Mouse (Mus musculus): Measurements from ENCODE around the gene Gen1. TPM values are rescaled to one million over a fixed set of nuclear protein-coding genes. Genes with fewer than 3 reads are reported as not detected.

Gene Gen1
- 0.60 TPM in 1 of 2 replicates, not detected in the other for polyA plus RNA-seq (2021; fragmentation: Nextera tagmentation)
- long read RNA-seq, experiment 1: 0 reads
- long read RNA-seq, experiment 2: 0 reads

DNA sequence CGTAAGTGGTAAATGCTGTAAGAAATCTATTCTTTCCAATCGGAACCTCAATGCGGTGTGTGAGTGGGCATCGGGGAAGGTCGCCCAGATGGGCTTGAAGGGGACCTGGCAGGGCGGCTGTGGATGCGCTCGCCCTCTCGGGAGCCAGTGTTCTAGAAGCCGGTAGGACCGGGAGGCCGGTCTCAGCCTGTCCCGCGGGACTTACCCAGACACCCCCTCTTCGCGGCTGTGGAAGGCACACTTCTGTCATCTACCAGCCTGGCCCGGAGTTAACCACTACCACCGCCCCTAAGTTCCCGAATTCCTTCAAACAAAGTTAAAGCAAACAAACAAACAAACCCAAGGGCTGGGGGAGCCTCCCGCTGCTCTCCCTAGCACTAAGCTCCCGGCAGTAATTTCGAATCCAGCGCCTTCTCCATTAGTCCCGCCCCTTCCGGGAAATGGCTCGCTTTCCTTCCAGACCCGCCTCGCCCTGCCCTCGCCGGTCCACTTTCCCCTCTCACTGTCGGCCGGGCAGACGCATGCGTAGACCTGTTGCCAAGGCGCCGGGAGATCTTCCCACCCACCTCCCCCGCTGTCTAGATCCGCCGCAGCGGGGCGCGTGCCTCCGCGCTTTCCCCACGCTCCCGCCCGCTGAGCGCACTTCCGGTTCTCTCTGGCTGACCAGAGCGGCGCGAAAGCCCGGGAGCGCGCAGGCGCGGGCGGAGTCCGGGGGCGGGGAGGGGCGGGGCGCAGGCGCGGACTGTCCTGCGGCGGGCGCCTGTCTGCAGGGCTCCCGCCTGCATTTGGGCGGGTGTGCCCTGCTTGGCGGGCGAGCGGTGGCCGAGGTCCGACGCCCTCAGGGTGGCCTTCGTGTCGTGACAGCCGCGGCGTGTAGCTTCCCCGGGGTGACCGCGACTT is at the start of gene Gen1, which contains the start of gene Smc6:
Gene Gen1 (minus strand): TSS at position 420 of the 900 bp plus-strand sequence.
Gene Smc6 (plus strand): TSS at position 505 of the 900 bp plus-strand sequence.

DNA sequence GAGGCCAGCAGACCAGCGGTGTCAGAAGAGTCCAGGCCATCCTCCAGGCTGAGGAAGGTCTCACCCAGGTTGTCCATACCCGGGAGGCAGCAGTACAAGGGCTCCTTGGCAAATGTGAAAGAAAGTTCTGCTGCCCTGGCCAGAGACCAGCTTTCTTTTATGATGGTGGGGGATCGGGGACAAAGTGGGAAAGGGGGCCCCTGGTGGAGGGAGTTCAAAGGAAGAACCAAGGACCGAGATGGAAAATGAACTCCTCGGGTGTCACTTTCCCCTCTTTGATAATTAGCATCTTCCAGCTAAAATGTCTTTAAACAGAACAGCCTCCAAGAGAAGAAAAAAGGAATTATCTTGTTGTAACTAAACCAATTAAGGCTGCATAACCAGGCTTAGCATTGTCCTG is 56.7 kb downstream of the Gen1 start, which contains the start of gene Msgn1:
Gene Msgn1 (minus strand): TSS at position 101 of the 400 bp plus-strand sequence.

Other genes starting within 250 kb of the Gen1 start
- gene Kcns3, start 114.7 kb downstream of the Gen1 start, polyA plus RNA-seq (2021; fragmentation: Nextera tagmentation): 5.7 and 5.9 TPM in 2 replicates
- not detected in 2 replicates for gene Msgn1, start 56.8 kb downstream of the Gen1 start, polyA plus RNA-seq (2021; fragmentation: Nextera tagmentation)
- 39.6 and 45.1 TPM in 2 replicates for gene Smc6, start 85 bp upstream of the Gen1 start, polyA plus RNA-seq (2021; fragmentation: Nextera tagmentation)
- 297 and 360 TPM in 2 replicates for gene Vsnl1, start 170.8 kb upstream of the Gen1 start, polyA plus RNA-seq (2021; fragmentation: Nextera tagmentation)
- 0.82 and 1.1 TPM in 2 replicates for gene Rad51ap2, start 190.3 kb upstream of the Gen1 start, polyA plus RNA-seq (2021; fragmentation: Nextera tagmentation)

Measured in left cerebral cortex, adult 6 months (tissue).